Mouse (Mus musculus): Measurements from ENCODE around the gene Asb11. TPM values are rescaled to one million over a fixed set of nuclear protein-coding genes. Genes with fewer than 3 reads are reported as not detected.

Asb11 gene
- total RNA-seq, 2 experiments from 2014 or later = 0.77 TPM; not detected in 1

DNA sequence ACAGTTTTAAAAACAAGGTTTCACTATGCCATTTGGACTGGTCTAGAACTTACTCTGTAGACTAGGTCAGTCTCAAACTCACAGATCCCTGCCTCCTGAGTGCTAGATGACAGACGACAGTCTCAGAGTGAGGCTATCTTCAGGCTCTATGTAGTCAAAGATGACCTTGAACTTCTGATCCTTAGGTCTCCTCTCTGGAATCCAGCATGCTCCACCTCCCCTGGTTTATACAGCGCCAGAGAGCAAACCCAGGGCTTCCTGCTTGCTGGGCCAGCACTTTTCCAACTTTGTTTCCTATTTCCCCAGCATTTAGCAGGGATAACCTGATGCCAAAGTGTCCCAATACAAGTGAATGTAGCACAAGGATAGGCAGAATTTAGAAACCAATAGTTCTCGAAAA lies 3.9 kb downstream of the Asb11 start:
- ATAC-seq (replicated peaks; ENCODE audit: low FRiP score, poor library complexity, severe bottlenecking) = no peak

GRCm38 (mm10) chrX:164441306-164441705 lies 4.5 kb downstream of the Asb11 start:
- ATAC-seq (replicated peaks; ENCODE audit: low FRiP score, poor library complexity, severe bottlenecking) = no peak

- no peak for ATAC-seq (replicated peaks; ENCODE audit: low FRiP score, poor library complexity, severe bottlenecking)
Observed at GRCm38 (mm10) chrX:164445601-164446000, 8.8 kb downstream of the Asb11 start.

GRCm38 (mm10) chrX:164446106-164446551 lies 9.3 kb downstream of the Asb11 start:
- ATAC-seq (replicated peaks; ENCODE audit: low FRiP score, poor library complexity, severe bottlenecking) = 0 out of 2 replicates have a peak, but pooled peaks have one; percentile 41

GRCm38 (mm10) chrX:164446835-164447681 lies 10.3 kb downstream of the Asb11 start:
- ATAC-seq (replicated peaks; ENCODE audit: low FRiP score, poor library complexity, severe bottlenecking) = peak; percentile 57; the same call in 1 of the 2 replicates

- peak; percentile 88 for ATAC-seq (replicated peaks; ENCODE audit: low FRiP score, poor library complexity, severe bottlenecking)
Observed at GRCm38 (mm10) chrX:164447682-164448071, 10.9 kb downstream of the Asb11 start.

- ATAC-seq (replicated peaks; ENCODE audit: low FRiP score, poor library complexity, severe bottlenecking) = peak; percentile 60; the same call in 1 of the 2 replicates
Observed at GRCm38 (mm10) chrX:164449201-164449600, 12.4 kb downstream of the Asb11 start.

GRCm38 (mm10) chrX:164459205-164459878 lies 22.5 kb downstream of the Asb11 start:
- ATAC-seq (replicated peaks; ENCODE audit: low FRiP score, poor library complexity, severe bottlenecking) = no peak

DNA sequence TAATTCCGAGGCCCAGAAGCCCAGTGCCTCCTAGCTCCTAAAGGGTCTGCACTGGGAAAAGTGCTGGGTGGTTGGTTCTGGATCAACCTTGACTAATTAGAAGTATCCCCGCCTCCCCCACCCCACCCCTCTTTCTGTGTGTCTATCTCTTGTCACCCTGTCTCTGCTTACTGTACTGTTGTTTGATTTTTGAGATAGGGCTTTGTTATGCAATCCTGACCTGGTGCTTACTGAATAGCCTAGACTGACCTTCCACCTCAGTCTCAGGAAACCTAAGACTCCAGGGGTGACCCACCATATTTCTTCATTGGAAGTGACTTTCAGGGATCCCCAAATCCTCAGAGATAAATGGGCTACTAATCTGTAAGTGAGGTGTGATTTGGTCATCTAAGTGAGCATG lies 65.5 kb downstream of the Asb11 start:
- no peak for ATAC-seq (replicated peaks; ENCODE audit: low FRiP score, poor library complexity, severe bottlenecking)

DNA sequence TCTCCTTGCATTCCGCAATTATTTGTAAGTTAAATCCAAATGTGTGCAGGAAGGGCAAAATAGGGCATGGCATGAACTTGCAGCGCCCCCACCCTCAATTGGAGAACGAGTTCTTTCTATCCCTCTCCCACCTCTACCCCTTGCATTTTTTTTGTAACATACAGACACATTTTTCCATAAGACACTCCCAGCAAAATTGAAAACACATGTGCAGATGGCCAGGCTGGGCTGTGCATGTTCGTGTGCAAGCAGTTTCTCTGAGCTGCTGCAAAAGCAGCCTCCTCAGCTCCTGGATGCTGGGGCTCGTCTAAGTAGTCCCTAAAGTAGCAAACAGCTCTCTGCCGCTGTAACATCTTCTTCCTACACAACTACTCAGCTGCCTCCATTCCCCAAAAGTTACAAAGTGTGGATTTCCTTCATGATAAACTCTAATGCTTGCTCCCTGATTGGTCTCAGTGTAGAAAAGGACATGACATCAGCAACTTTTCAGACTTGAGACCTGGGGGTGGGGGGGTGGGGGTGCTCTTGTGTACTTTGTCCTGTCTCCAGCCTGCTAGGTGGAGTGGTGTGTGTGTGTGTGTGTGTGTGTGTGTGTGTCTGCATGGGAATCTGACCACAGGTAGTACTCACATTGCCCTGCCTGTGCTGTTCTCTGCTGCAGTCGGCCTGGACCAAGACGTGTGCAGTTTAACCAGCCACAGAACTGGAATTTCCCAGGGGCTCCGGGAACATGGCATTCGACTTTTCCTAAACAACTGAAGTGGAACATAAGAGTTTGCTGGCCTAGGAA lies 69.1 kb downstream of the Asb11 start, which contains the start of gene Asb9:
Asb9 (plus strand) TSS at position 619 of the 790 bp plus-strand sequence.
- no peak for ATAC-seq (replicated peaks; ENCODE audit: low FRiP score, poor library complexity, severe bottlenecking)

GRCm38 (mm10) chrX:164507068-164507467 lies 70.3 kb downstream of the Asb11 start:
- no peak for ATAC-seq (replicated peaks; ENCODE audit: low FRiP score, poor library complexity, severe bottlenecking)

DNA sequence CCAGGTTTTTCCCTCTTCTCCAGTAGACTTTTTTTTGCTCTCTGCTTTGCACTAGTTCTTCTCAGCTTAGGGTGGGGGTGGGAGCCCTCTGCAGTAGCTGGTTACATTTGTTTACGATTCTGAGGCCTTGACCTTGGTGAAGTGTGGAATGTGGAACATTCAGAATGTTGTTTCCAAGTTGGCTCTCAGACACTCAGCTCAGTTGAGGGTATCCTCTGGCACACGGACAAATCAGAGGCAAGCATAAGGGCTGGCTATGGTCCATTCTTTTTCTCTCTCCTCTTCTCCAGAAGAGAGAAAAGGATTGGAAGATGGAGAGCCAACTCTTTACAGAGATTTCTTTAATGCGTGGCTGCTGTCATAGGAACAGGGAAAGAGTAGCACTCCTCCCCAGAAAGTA lies 71.9 kb downstream of the Asb11 start:
- ATAC-seq (replicated peaks; ENCODE audit: low FRiP score, poor library complexity, severe bottlenecking) = no peak

Other genes starting within 250 kb of the Asb11 start
- gene Bmx, start 178.8 kb upstream of the Asb11 start, total RNA-seq (2015; ENCODE audit: low replicate concordance) = 3.6 and 4.6 TPM in 2 replicates
- gene Bmx, start 178.8 kb upstream of the Asb11 start, total RNA-seq (2017; ENCODE audit: low replicate concordance) = 3.9 and 5.3 TPM in 2 replicates
- gene Pir, start 167.6 kb upstream of the Asb11 start, total RNA-seq (2015; ENCODE audit: low replicate concordance) = 1.9 and 7.7 TPM in 2 replicates
- gene Pir, start 167.6 kb upstream of the Asb11 start, total RNA-seq (2017; ENCODE audit: low replicate concordance) = 10.1 and 11.4 TPM in 2 replicates
- 6.7 and 14.8 TPM in 2 replicates for gene Vegfd, start 63.6 kb upstream of the Asb11 start, total RNA-seq (2015; ENCODE audit: low replicate concordance)
- gene Vegfd, start 63.6 kb upstream of the Asb11 start, total RNA-seq (2017; ENCODE audit: low replicate concordance) = 3.4 and 4.6 TPM in 2 replicates
- gene Piga, start 17.2 kb upstream of the Asb11 start, total RNA-seq (2015; ENCODE audit: low replicate concordance) = 29.9 and 38.6 TPM in 2 replicates
- 34.5 and 55.8 TPM in 2 replicates for gene Piga, start 17.2 kb upstream of the Asb11 start, total RNA-seq (2017; ENCODE audit: low replicate concordance)
- not detected in 2 replicates for gene Asb9, start 69.3 kb downstream of the Asb11 start, total RNA-seq (2015; ENCODE audit: low replicate concordance)
- gene Asb9, start 69.3 kb downstream of the Asb11 start, total RNA-seq (2017; ENCODE audit: low replicate concordance) = not detected in 2 replicates

All from erythroblast, adult 5-6 weeks (primary cell).